Mouse (Mus musculus) thymus, postnatal 10 days (tissue): ENCODE results near the gene Mre11a.

ENCODE experiments used
- DNase-seq, 2 experiments: peaks; one replicate each; pipeline ENCODE4 v3.0.0; 2021; ENCODE audit warnings: low spot score in 2 of 2

The Mre11a gene

GRCm38 (mm10) chr9:14821396-14821795 lies 36.9 kb downstream of the Mre11a start:
- no peak for DNase-seq

- DNase-seq: no peak
Measured at GRCm38 (mm10) chr9:14824840-14825239, 40.4 kb downstream of the Mre11a start.

GRCm38 (mm10) chr9:14827875-14828274 lies 43.4 kb downstream of the Mre11a start:
- DNase-seq: no peak

- DNase-seq: no peak
Measured at GRCm38 (mm10) chr9:14832046-14832445, 47.6 kb downstream of the Mre11a start.

- DNase-seq: no peak
Measured at GRCm38 (mm10) chr9:14835335-14836075, 51.1 kb downstream of the Mre11a start.

GRCm38 (mm10) chr9:14839527-14839926 lies 55.1 kb downstream of the Mre11a start:
- no peak for DNase-seq

- no peak for DNase-seq
Measured at GRCm38 (mm10) chr9:14839970-14840369, 55.5 kb downstream of the Mre11a start.

- no peak for DNase-seq
Measured at GRCm38 (mm10) chr9:14841878-14842761, 57.7 kb downstream of the Mre11a start.

- DNase-seq: no peak
Measured at GRCm38 (mm10) chr9:14843311-14843857, 58.9 kb downstream of the Mre11a start.

GRCm38 (mm10) chr9:14843901-14844300 lies 59.4 kb downstream of the Mre11a start:
- no peak for DNase-seq

- peak in 1 of 2 experiments; percentile 27 for DNase-seq
Measured at GRCm38 (mm10) chr9:14846428-14846827, 62.0 kb downstream of the Mre11a start.

GRCm38 (mm10) chr9:14848267-14848935 lies 63.9 kb downstream of the Mre11a start:
- no peak for DNase-seq

GRCm38 (mm10) chr9:14854585-14854984 lies 70.1 kb downstream of the Mre11a start:
- no peak for DNase-seq

- DNase-seq: no peak
Measured at GRCm38 (mm10) chr9:14856922-14857654, 72.6 kb downstream of the Mre11a start.

- no peak for DNase-seq
Measured at GRCm38 (mm10) chr9:14858170-14858706, 73.8 kb downstream of the Mre11a start.

- no peak for DNase-seq
Measured at GRCm38 (mm10) chr9:14858782-14859181, 74.3 kb downstream of the Mre11a start.

GRCm38 (mm10) chr9:14859868-14860639 lies 75.6 kb downstream of the Mre11a start, which contains the start of gene Gpr83:
Gene Gpr83, plus strand, starts transcription at chr9:14860210.
- DNase-seq: peak; percentile 55 to 65

- DNase-seq: no peak
Measured at GRCm38 (mm10) chr9:14863126-14863525, 78.7 kb downstream of the Mre11a start.

GRCm38 (mm10) chr9:14864726-14865125 lies 80.3 kb downstream of the Mre11a start:
- DNase-seq: no peak

- DNase-seq: peak; percentile 65 to 81
Measured at GRCm38 (mm10) chr9:14866957-14867356, 82.5 kb downstream of the Mre11a start.
